ENCODE assay signal across 8 mouse cellular contexts in genomic region chr2:163788484-163788883, GRCm38 (mm10). TPM values are rescaled to one million over a fixed set of nuclear protein-coding genes. Genes with fewer than 3 reads are reported as not detected.
DNase-seq lines count a peak whose midpoint lies in the region; ATAC-seq lines count a peak whose summit lies in the region.

No protein-coding gene starts in this region.

- no peaks in the 10 kb centered on the region for H3K9me3 ChIP-seq in kidney, embryonic 16.5 days (ENCODE audit: low read length)
- H3K9me3 ChIP-seq in limb, embryonic 15.5 days: no peaks in the 10 kb centered on the region

- H3K4me3 ChIP-seq in kidney, embryonic 16.5 days (ENCODE audit: low read length): no peak overlapping the region
- H3K4me3 ChIP-seq in limb, embryonic 15.5 days: no peak overlapping the region

- 0 out of 2 replicates have a peak, but pooled peaks have one; percentile 27 for ATAC-seq in kidney, embryonic 16.5 days (ENCODE audit: low FRiP score, low TSS enrichment)
- 0 out of 2 replicates have a peak, but pooled peaks have one; percentile 40 for ATAC-seq in limb, embryonic 15.5 days (ENCODE audit: insufficient number of reproducible peaks, low FRiP score, low TSS enrichment, low read depth)

- no peaks in the 10 kb centered on the region for H3K4me1 ChIP-seq in kidney, embryonic 16.5 days (ENCODE audit: insufficient read depth, low read length)
- H3K4me1 ChIP-seq in limb, embryonic 15.5 days: no peaks in the 10 kb centered on the region

- H3K27ac ChIP-seq in kidney, embryonic 16.5 days (ENCODE audit: low read length): no peak overlapping the region
- no peak overlapping the region for H3K27ac ChIP-seq in limb, embryonic 15.5 days

- peak; percentile 33 for DNase-seq in 3134 (ENCODE audit: extremely low read depth, insufficient read length, low spot score)
- DNase-seq in CD8-positive naive resting alpha-beta T cell, adult 2 months (ENCODE audit: low read depth in 2 of 2, low spot score in 2 of 2): peak; percentile 18 to 30
- DNase-seq in c-Kit-positive CD71-positive TER-119-positive erythroid progenitor cells, embryonic 14.5 days (ENCODE audit: low spot score): peak; percentile 16
- DNase-seq in frontal cortex, postnatal 10 days (ENCODE audit: low spot score in 2 of 2): peak; percentile 34 to 67
- DNase-seq in retina, adult 2 months (ENCODE audit: low read depth, low spot score): peak; percentile 55
- peak; percentile 52 to 71 for DNase-seq in urinary bladder, postnatal 36 days (ENCODE audit: low spot score in 2 of 2)

- H3K9ac ChIP-seq in kidney, embryonic 16.5 days (replicated peaks; ENCODE audit: low read length): no peak overlapping the region
- no peak overlapping the region for H3K9ac ChIP-seq in limb, embryonic 15.5 days

- no peaks in the 10 kb centered on the region for H3K36me3 ChIP-seq in kidney, embryonic 16.5 days (ENCODE audit: insufficient read depth, low read length)
- H3K36me3 ChIP-seq in limb, embryonic 15.5 days: no peaks in the 10 kb centered on the region

- no peak overlapping the region for H3K4me2 ChIP-seq in kidney, embryonic 16.5 days (replicated peaks; ENCODE audit: low read depth, low read length)
- H3K4me2 ChIP-seq in limb, embryonic 15.5 days: no peak overlapping the region

- H3K27me3 ChIP-seq in kidney, embryonic 16.5 days (ENCODE audit: insufficient read depth, low read length): no peaks in the 10 kb centered on the region
- no peaks in the 10 kb centered on the region for H3K27me3 ChIP-seq in limb, embryonic 15.5 days

- 74% methylated on average over 4 of the region's 4 CpGs for WGBS in kidney, embryonic 16.5 days
- WGBS in limb, embryonic 15.5 days: 76% methylated on average over 4 of the region's 4 CpGs

RNA-seq across cellular contexts. Expression of gene Ccn5, which starts 32.2 kb away (rescaled TPM):
- polyA plus RNA-seq in kidney, embryonic 16.5 days (2015; fragmentation: Nextera tagmentation; extraction: Ambion mirVana): 0.23 and 0.39 TPM in 2 replicates
- polyA plus RNA-seq in limb, embryonic 15.5 days (2015; fragmentation: Nextera tagmentation; extraction: Ambion mirVana): 1.1 TPM in 2 replicates

RNA-seq across cellular contexts. Expression of gene Ada, which starts 38.4 kb away (rescaled TPM):
- polyA plus RNA-seq in kidney, embryonic 16.5 days (2015; fragmentation: Nextera tagmentation; extraction: Ambion mirVana): 11.7 and 13.3 TPM in 2 replicates
- polyA plus RNA-seq in limb, embryonic 15.5 days (2015; fragmentation: Nextera tagmentation; extraction: Ambion mirVana): 9.0 and 9.9 TPM in 2 replicates
